Mouse (Mus musculus) spleen, adult 2 months (tissue): ENCODE measurements at regions not wholly inside any gene's neighbourhood (a gene's known extent, or its start where the extent isn't known, plus 50 kb on each side); places are given as distances from the start of the nearest gene placed in this dataset.
A peak's percentile ranks its signal among the peaks of the same experiment; 100 is the strongest.

Experiments used
- CTCF ChIP-seq: fragments of 200-500 bp; IDR thresholded peaks from 2 replicates; pipeline ENCODE4 v1.5.1; 2011; ENCODE audit warnings: mild to moderate bottlenecking, inconsistent platforms; ENCODE audit not compliant: insufficient read depth, insufficient read length, insufficient replicate concordance; ENCODE audit errors: extremely low read depth
- POLR2A ChIP-seq: fragments of 200-500 bp; IDR thresholded peaks from 2 replicates; pipeline ENCODE4 v1.6.1; 2011; ENCODE audit warnings: low read depth, low read length, inconsistent platforms

DNA sequence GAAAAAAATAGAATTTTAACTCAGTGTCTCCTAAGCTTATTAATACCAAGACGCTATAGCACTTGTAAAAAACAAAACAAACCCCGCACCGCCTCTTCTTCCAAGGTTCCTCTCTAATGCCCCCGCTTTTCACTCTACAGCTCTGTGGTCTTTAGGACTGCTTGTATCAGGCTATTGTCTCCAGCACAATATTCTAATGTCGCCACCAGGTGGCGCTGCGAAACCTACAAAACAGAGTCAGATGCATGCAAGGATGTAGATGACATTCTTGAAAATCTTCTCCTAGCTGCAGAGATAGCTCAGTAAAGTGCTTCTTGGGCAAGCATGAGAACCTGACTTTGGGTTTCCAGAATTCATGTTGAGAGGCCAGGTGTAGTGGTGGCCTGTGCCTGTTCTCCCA lies 75.9 kb upstream of the C2cd4b start:
- TF ChIP-seq CTCF (peak; percentile 22; the same call in 1 of the 2 replicates), POLR2A (no peak)
